Mouse (Mus musculus) kidney, postnatal 14 days (tissue): ENCODE data around the gene Phrf1.
A peak's percentile ranks its signal among the peaks of the same experiment; 100 is the strongest.

Source experiments
- DNase-seq: peaks from one replicate; pipeline ENCODE4 v3.0.0; 2022; ENCODE audit warnings: mixed read lengths

Phrf1 gene

GRCm38 (mm10) chr7:141228279-141229067 lies at the start of gene Phrf1:
Gene Phrf1 (plus strand): TSS chr7:141228784.
- DNase-seq: peak; percentile 93

- no peak for DNase-seq
Measured at GRCm38 (mm10) chr7:141188194-141188593, 40.4 kb upstream of the Phrf1 start.

- no peak for DNase-seq
Measured at GRCm38 (mm10) chr7:141188733-141189132, 39.9 kb upstream of the Phrf1 start.

- DNase-seq: no peak
Measured at GRCm38 (mm10) chr7:141190220-141190619, 38.4 kb upstream of the Phrf1 start.

- peak; percentile 71 for DNase-seq
Measured at GRCm38 (mm10) chr7:141191036-141191435, 37.5 kb upstream of the Phrf1 start.

GRCm38 (mm10) chr7:141191796-141192685 lies 36.5 kb upstream of the Phrf1 start:
- no peak for DNase-seq

GRCm38 (mm10) chr7:141192776-141193347 lies 35.7 kb upstream of the Phrf1 start:
- DNase-seq: no peak

- DNase-seq: peak; percentile 62
Measured at GRCm38 (mm10) chr7:141193348-141193856, 35.2 kb upstream of the Phrf1 start.

- peak; percentile 98 for DNase-seq
Measured at GRCm38 (mm10) chr7:141193948-141194347, 34.6 kb upstream of the Phrf1 start, which contains the start of the genes Hras and Lrrc56. Gene Hras (minus strand): TSS chr7:141194005. Gene Lrrc56 (plus strand): TSS chr7:141194157.

GRCm38 (mm10) chr7:141194409-141194808 lies 34.2 kb upstream of the Phrf1 start:
- no peak for DNase-seq

GRCm38 (mm10) chr7:141194830-141195229 lies 33.8 kb upstream of the Phrf1 start:
- peak; percentile 95 for DNase-seq

- DNase-seq: no peak
Measured at GRCm38 (mm10) chr7:141195754-141196153, 32.8 kb upstream of the Phrf1 start.

GRCm38 (mm10) chr7:141196619-141197282 lies 31.8 kb upstream of the Phrf1 start:
- no peak for DNase-seq

- no peak for DNase-seq
Measured at GRCm38 (mm10) chr7:141198121-141198520, 30.5 kb upstream of the Phrf1 start.

- no peak for DNase-seq
Measured at GRCm38 (mm10) chr7:141204546-141204945, 24.0 kb upstream of the Phrf1 start.

- no peak for DNase-seq
Measured at GRCm38 (mm10) chr7:141205504-141205903, 23.1 kb upstream of the Phrf1 start.

- no peak for DNase-seq
Measured at GRCm38 (mm10) chr7:141206182-141206937, 22.2 kb upstream of the Phrf1 start.

- DNase-seq: no peak
Measured at GRCm38 (mm10) chr7:141209526-141209925, 19.1 kb upstream of the Phrf1 start.

GRCm38 (mm10) chr7:141210137-141210536 lies 18.4 kb upstream of the Phrf1 start:
- no peak for DNase-seq

GRCm38 (mm10) chr7:141210606-141211131 lies 17.9 kb upstream of the Phrf1 start:
- no peak for DNase-seq

- DNase-seq: no peak
Measured at GRCm38 (mm10) chr7:141213133-141213532, 15.5 kb upstream of the Phrf1 start.
